ENCODE assay signal across 8 mouse cellular contexts in genomic region chr17:31276922-31277918, GRCm38 (mm10). TPM values are rescaled to one million over a fixed set of nuclear protein-coding genes. Genes with fewer than 3 reads are reported as not detected.
A peak's percentile ranks its signal among the peaks of the same experiment; 100 is the strongest.
DNase-seq lines count a peak whose midpoint lies in the region; ATAC-seq lines count a peak whose summit lies in the region.

Rsph1 (minus strand) TSS chr17:31277383.

- intact Hi-C loops in left cerebral cortex, postnatal 10 days (cut with DNase I), result loop anchor here (10.0 kb wide), 2 partner anchors 142 to 262 kb away; no protein-coding TSS in a partner anchor

- peak within 1 kb of the TSS; percentile 37; the same call in 1 of the 2 replicates for H3K9ac ChIP-seq in intestine, embryonic 15.5 days

- 10% methylated on average over 44 of the region's 44 CpGs for WGBS in embryonic facial prominence, embryonic 10.5 days
- 10% methylated on average over 44 of the region's 44 CpGs for WGBS in intestine, embryonic 15.5 days

- ATAC-seq in intestine, embryonic 15.5 days, result peak; percentile 94

- H3K36me3 ChIP-seq in embryonic facial prominence, embryonic 10.5 days (replicated peaks), result no peaks in the 10 kb centered on the region
- H3K36me3 ChIP-seq in intestine, embryonic 15.5 days, result no peaks in the 10 kb centered on the region
- H3K36me3 ChIP-seq in megakaryocyte, embryonic 14.5 days (replicated peaks; ENCODE audit: low read length), result no peaks in the 10 kb centered on the region

- peak; percentile 99 for DNase-seq in adrenal gland, adult 8-10 months
- peak; percentile 89 for DNase-seq in embryonic facial prominence, embryonic 10.5 days (ENCODE audit: low spot score)
- peak; percentile 97 to 98 for DNase-seq in gastrocnemius, postnatal 4 days (ENCODE audit: low spot score in 2 of 2)
- peak; percentile 100 for DNase-seq in left cerebral cortex, postnatal 10 days (ENCODE audit: extremely low spot score in 1 of 2, low spot score in 2 of 2)
- peak; percentile 100 for DNase-seq in right cerebral cortex, adult 18-20 months
- peak; percentile 99 to 100 for DNase-seq in urinary bladder, adult 18-20 months (ENCODE audit: low spot score in 2 of 2)

- no peaks in the 10 kb centered on the region for H3K9me3 ChIP-seq in embryonic facial prominence, embryonic 10.5 days
- H3K9me3 ChIP-seq in intestine, embryonic 15.5 days, result no peaks in the 10 kb centered on the region
- no peaks in the 10 kb centered on the region for H3K9me3 ChIP-seq in megakaryocyte, embryonic 14.5 days

- peaks cover 24% of the 10 kb centered on the region for H3K4me1 ChIP-seq in embryonic facial prominence, embryonic 10.5 days
- peaks cover 5% of the 10 kb centered on the region for H3K4me1 ChIP-seq in intestine, embryonic 15.5 days (replicated peaks)
- peaks cover 42% of the 10 kb centered on the region for H3K4me1 ChIP-seq in megakaryocyte, embryonic 14.5 days

- H3K4me2 ChIP-seq in intestine, embryonic 15.5 days (replicated peaks), result peak within 1 kb of the TSS; percentile 93

- H3K27ac ChIP-seq in embryonic facial prominence, embryonic 10.5 days (replicated peaks), result peak within 1 kb of the TSS; percentile 37; the same call in 1 of the 2 replicates
- no peak within 1 kb of the TSS for H3K27ac ChIP-seq in intestine, embryonic 15.5 days

- peaks cover 11% of the 10 kb centered on the region for H3K27me3 ChIP-seq in embryonic facial prominence, embryonic 10.5 days (replicated peaks; ENCODE audit: low read depth, poor library complexity, severe bottlenecking)
- H3K27me3 ChIP-seq in intestine, embryonic 15.5 days (replicated peaks), result no peaks in the 10 kb centered on the region
- peaks cover 53% of the 10 kb centered on the region for H3K27me3 ChIP-seq in megakaryocyte, embryonic 14.5 days (replicated peaks)

- peak within 1 kb of the TSS; percentile 70 for H3K4me3 ChIP-seq in embryonic facial prominence, embryonic 10.5 days
- H3K4me3 ChIP-seq in intestine, embryonic 15.5 days (replicated peaks), result peak within 1 kb of the TSS; percentile 40
- H3K4me3 ChIP-seq in megakaryocyte, embryonic 14.5 days (replicated peaks), result peak within 1 kb of the TSS; percentile 85

RNA-seq across cellular contexts. Expression of gene Rsph1, which starts in this region (rescaled TPM):
- 10 to 100 TPM in 2 of 4 experiments, 1 to 10 TPM in 2; 3.9 to 14.9 (median 9.1) TPM for total RNA-seq in adrenal gland, adult 8-10 months (2022)
- 1.8 and 2.1 TPM in 2 replicates for polyA plus RNA-seq in embryonic facial prominence, embryonic 10.5 days (2016; fragmentation: Nextera tagmentation; extraction: Ambion mirVana)
- 1 to 10 TPM; 1.8 to 2.1 TPM for total RNA-seq in gastrocnemius, postnatal 4 days (2021)
- 1.1 and 1.3 TPM in 2 replicates for polyA plus RNA-seq in intestine, embryonic 15.5 days (2015; fragmentation: Nextera tagmentation; extraction: Ambion mirVana)
- 10 to 100 TPM; 12.1 to 14.2 TPM for total RNA-seq in left cerebral cortex, postnatal 10 days (2021)
- polyA plus RNA-seq in megakaryocyte, embryonic 14.5 days (2012; ENCODE audit: insufficient read depth, low replicate concordance), result 0.12 TPM in 1 of 2 replicates, not detected in the other
